Mouse (Mus musculus) heart, embryonic 14.5 days (tissue): Measurements from ENCODE around the gene Apba2. TPM values are rescaled to one million over a fixed set of nuclear protein-coding genes. Genes with fewer than 3 reads are reported as not detected.

Source experiments
- ATAC-seq: fragments of 200-750 bp; cut with Nextera tagmentation; 2 replicates; pipeline ENCODE4 v1.8.0; 2017; ENCODE audit warnings: low read depth, moderate TSS enrichment; ENCODE audit not compliant: insufficient number of reproducible peaks, insufficient read depth, low FRiP score
- H3K27ac ChIP-seq, 2 experiments: fragments of 200-500 bp in 1 of 2; fragments of 300-500 bp in 1 of 2; sonication (generic) in 1 of 2; replicated peaks in 1 of 2; 2 replicates each; pipeline ENCODE4 v1.5.1; 2012 to 2014; ENCODE audit warnings: low read depth in 2 of 2, low read length in 2 of 2, control low read depth in 1 of 2, mild to moderate bottlenecking in 1 of 2, mixed read lengths in 1 of 2; ENCODE audit not compliant: control insufficient read depth in 1 of 2, insufficient read depth in 1 of 2
- H3K27me3 ChIP-seq: fragments of 300-500 bp; sonication (generic); 2 replicates; pipeline ENCODE4 v1.6.1; 2014; ENCODE audit warnings: mild to moderate bottlenecking, low read length, control low read depth; ENCODE audit not compliant: control insufficient read depth, insufficient read depth
- H3K36me3 ChIP-seq: fragments of 300-500 bp; sonication (generic); 2 replicates; pipeline ENCODE4 v1.6.1; 2014; ENCODE audit warnings: mild to moderate bottlenecking, control low read depth, low read length, mixed read lengths; ENCODE audit not compliant: control insufficient read depth, insufficient read depth
- H3K4me1 ChIP-seq, 2 experiments: fragments of 200-500 bp in 1 of 2; fragments of 300-500 bp in 1 of 2; sonication (generic) in 1 of 2; 2 replicates each; pipeline ENCODE4 v1.6.1; 2012 to 2014; ENCODE audit warnings: low read length in 2 of 2, control low read depth in 1 of 2, mixed read lengths in 1 of 2; ENCODE audit not compliant: control insufficient read depth in 2 of 2, insufficient read depth in 2 of 2
- H3K4me2 ChIP-seq: fragments of 300-500 bp; sonication (generic); 2 replicates; pipeline ENCODE4 v1.6.1; 2014; ENCODE audit warnings: mild to moderate bottlenecking, low read length
- H3K4me3 ChIP-seq, 2 experiments: fragments of 200-500 bp in 1 of 2; fragments of 300-500 bp in 1 of 2; sonication (generic) in 1 of 2; 2 replicates each; pipeline ENCODE4 v1.5.1; 2012 to 2014; ENCODE audit warnings: low read length in 2 of 2, mild to moderate bottlenecking in 2 of 2, control low read depth in 1 of 2, low read depth in 1 of 2, moderate library complexity in 1 of 2; ENCODE audit not compliant: control insufficient read depth in 1 of 2, insufficient read depth in 1 of 2
- H3K9ac ChIP-seq: fragments of 300-500 bp; sonication (generic); 2 replicates; pipeline ENCODE4 v1.6.1; 2014; ENCODE audit warnings: mild to moderate bottlenecking, low read length
- H3K9me3 ChIP-seq: fragments of 300-500 bp; sonication (generic); 2 replicates; pipeline ENCODE4 v1.6.1; 2016; ENCODE audit warnings: low read length, control low read depth; ENCODE audit not compliant: control insufficient read depth
- WGBS: fragments of 180-500 bp; shearing (Covaris S2); extraction: QIAGEN DNeasy Blood & Tissue Kit; methylation state at CpG from one replicate; pipeline ENCODE4 v1.1.7; 2014; 5-methylcytosine and 5-hydroxymethylcytosine counted together
- polyA plus RNA-seq: library from polyadenylated mRNA; unstranded; fragments of >200 nt; fragmentation: Nextera tagmentation; extraction: Ambion mirVana; gene quantifications from 2 replicates; pipeline ENCODE4 v1.2.1, GENCODE M21; 2014

Apba2 gene
- polyA plus RNA-seq, 1 experiment from 2014 or later = 0.85 TPM

GRCm38 (mm10) chr7:64776708-64777489, 275.4 kb downstream of the Apba2 start:
- Histone ChIP-seq H3K27ac (no peak overlapping the region), H3K9me3 (no peaks in the 10 kb centered on the region), H3K36me3 (no peaks in the 10 kb centered on the region), H3K4me2 (no peak overlapping the region), H3K4me3 (no peak overlapping the region), H3K9ac (no peak overlapping the region), H3K4me1 (peaks cover 0 to 3% of the 10 kb centered on the region in 2 experiments; a peak in 2 of 4 replicates), H3K27me3 (no peaks in the 10 kb centered on the region)
- WGBS = 80% methylated on average over 13 of the region's 13 CpGs
- ATAC-seq = no peak

DNA sequence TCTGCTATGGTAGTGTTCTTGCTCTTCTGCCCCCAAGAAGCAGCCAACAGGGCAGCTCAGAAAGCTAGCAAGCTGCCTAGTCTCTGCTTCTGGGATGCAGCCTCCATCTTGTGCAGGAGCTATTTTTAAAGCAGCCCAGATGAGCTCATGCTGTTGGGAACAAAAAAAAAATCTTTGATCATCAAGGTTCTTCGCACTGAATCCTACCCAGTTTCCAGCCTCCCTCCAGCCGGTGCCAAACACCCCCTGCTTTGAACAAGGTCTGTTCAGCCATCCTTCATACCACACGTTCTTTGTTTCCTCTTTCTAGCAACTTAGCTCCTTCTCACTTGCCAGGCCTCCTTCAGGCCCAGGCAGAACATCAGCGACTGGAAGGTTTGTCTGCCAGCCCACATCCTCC, 278.0 kb downstream of the Apba2 start:
- H3K4me3 ChIP-seq = no peak overlapping the region
- peaks cover 0 to 3% of the 10 kb centered on the region in 2 experiments; a peak in 2 of 4 replicates for H3K4me1 ChIP-seq
- H3K36me3 ChIP-seq = no peaks in the 10 kb centered on the region
- H3K27me3 ChIP-seq = no peaks in the 10 kb centered on the region
- H3K4me2 ChIP-seq = no peak overlapping the region
- H3K27ac ChIP-seq = no peak overlapping the region
- no peak overlapping the region for H3K9ac ChIP-seq
- ATAC-seq = no peak
- 69% methylated on average over 4 of the region's 4 CpGs for WGBS
- no peaks in the 10 kb centered on the region for H3K9me3 ChIP-seq

DNA sequence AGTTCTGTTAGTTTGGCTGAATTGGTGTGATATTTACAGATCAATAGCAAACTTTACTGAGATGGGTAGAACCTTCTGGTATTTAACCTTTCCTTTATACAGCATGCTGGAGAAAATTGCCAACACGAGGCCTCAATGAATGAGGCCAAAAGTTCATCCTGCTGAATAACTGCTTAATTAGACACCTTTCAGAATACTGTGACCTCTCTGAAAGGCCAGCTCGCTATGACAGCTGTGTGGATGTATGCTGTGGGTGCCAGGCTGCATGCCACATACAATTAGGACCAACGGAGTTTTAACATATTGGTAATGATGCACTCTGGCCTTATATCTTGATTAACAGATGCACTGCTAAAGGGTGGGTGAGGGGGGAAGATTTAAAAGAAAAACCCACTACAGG, 283.5 kb downstream of the Apba2 start:
- Histone ChIP-seq H3K27ac (no peak overlapping the region), H3K4me1 (no peaks in the 10 kb centered on the region), H3K9ac (no peak overlapping the region), H3K4me2 (no peak overlapping the region), H3K36me3 (no peaks in the 10 kb centered on the region), H3K27me3 (no peaks in the 10 kb centered on the region), H3K9me3 (no peaks in the 10 kb centered on the region), H3K4me3 (no peak overlapping the region)
- WGBS = 75% methylated on average over 3 of the region's 3 CpGs
- ATAC-seq = no peak

- Histone ChIP-seq H3K9me3 (no peaks in the 10 kb centered on the region), H3K27ac (peak overlapping the region; percentile 41; a peak in 1 of 4 replicates), H3K27me3 (no peaks in the 10 kb centered on the region), H3K36me3 (no peaks in the 10 kb centered on the region), H3K4me1 (peaks cover 10 to 31% of the 10 kb centered on the region in 2 experiments), H3K4me3 (no peak overlapping the region), H3K9ac (no peak overlapping the region), H3K4me2 (no peak overlapping the region)
- ATAC-seq = no peak
- WGBS = 63% methylated on average over 9 of the region's 9 CpGs
Observed at GRCm38 (mm10) chr7:64791145-64791544, 289.6 kb downstream of the Apba2 start.

- Histone ChIP-seq H3K27me3 (no peaks in the 10 kb centered on the region), H3K9ac (no peak overlapping the region), H3K9me3 (no peaks in the 10 kb centered on the region), H3K4me3 (no peak overlapping the region), H3K4me2 (no peak overlapping the region; the same call in 1 of the 2 replicates), H3K27ac (no peak overlapping the region; a peak in 1 of 4 replicates), H3K36me3 (no peaks in the 10 kb centered on the region), H3K4me1 (peaks cover 10 to 31% of the 10 kb centered on the region in 2 experiments)
- no peak for ATAC-seq
- WGBS = 39% methylated on average over 8 of the region's 8 CpGs
Observed at GRCm38 (mm10) chr7:64792031-64792430, 290.5 kb downstream of the Apba2 start.

DNA sequence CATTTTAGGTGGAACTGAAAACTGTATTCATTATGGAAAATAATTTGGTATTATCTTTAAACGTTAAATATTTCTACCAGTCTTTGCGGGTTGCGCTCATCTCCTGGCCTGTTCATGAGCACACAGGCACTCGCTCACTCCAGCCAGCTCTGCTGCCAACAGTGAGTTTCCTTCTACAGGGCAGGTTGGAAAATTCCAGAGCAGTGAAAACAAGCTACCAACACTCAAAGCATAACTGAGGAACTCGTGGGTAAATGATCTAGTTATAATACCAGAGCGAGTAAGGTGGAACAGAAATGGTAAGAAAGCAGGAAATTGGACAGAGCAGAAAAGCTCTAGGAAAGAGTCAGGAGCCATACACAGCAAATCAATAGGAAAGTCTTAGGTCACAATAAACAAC, 294.0 kb downstream of the Apba2 start:
- Histone ChIP-seq H3K4me1 (peaks cover 10 to 31% of the 10 kb centered on the region in 2 experiments), H3K4me3 (no peak overlapping the region), H3K36me3 (no peaks in the 10 kb centered on the region), H3K27ac (peak overlapping the region; percentile 60 to 73), H3K9me3 (no peaks in the 10 kb centered on the region), H3K4me2 (no peak overlapping the region), H3K9ac (no peak overlapping the region), H3K27me3 (no peaks in the 10 kb centered on the region)
- 50% methylated on average over 6 of the region's 6 CpGs for WGBS
- no peak for ATAC-seq
